Mouse (Mus musculus) heart, embryonic 16.5 days (tissue): ENCODE measurements around the gene Taf8. TPM values are rescaled to one million over a fixed set of nuclear protein-coding genes. Genes with fewer than 3 reads are reported as not detected.

ENCODE experiments used
- ATAC-seq: fragments of 200-750 bp; cut with Nextera tagmentation; replicated peaks from 2 replicates; pipeline ENCODE4 v1.8.0; 2017; ENCODE audit warnings: moderate number of reproducible peaks; ENCODE audit not compliant: insufficient read depth, low FRiP score; ENCODE audit errors: extremely low read depth
- H3K27ac ChIP-seq: fragments of 300-500 bp; sonication (generic); 2 replicates; pipeline ENCODE4 v1.5.1; 2014; ENCODE audit warnings: mild to moderate bottlenecking, low read length, control low read depth, moderate library complexity
- H3K27me3 ChIP-seq: fragments of 300-500 bp; sonication (generic); 2 replicates; pipeline ENCODE4 v1.6.1; 2014; ENCODE audit warnings: low read length, mixed read lengths; ENCODE audit not compliant: control insufficient read depth, insufficient read depth
- H3K36me3 ChIP-seq: fragments of 300-500 bp; sonication (generic); 2 replicates; pipeline ENCODE4 v1.6.1; 2014; ENCODE audit not compliant: control insufficient read depth, insufficient read depth
- H3K4me1 ChIP-seq: fragments of 300-500 bp; sonication (generic); 2 replicates; pipeline ENCODE4 v1.6.1; 2014; ENCODE audit warnings: low read length, mixed read lengths; ENCODE audit not compliant: control insufficient read depth, insufficient read depth
- H3K4me2 ChIP-seq: fragments of 300-500 bp; sonication (generic); 2 replicates; pipeline ENCODE4 v1.6.1; 2014; ENCODE audit warnings: low read depth, mild to moderate bottlenecking, control low read depth, low read length
- H3K4me3 ChIP-seq: fragments of 300-500 bp; sonication (generic); 2 replicates; pipeline ENCODE4 v1.5.1; 2014; ENCODE audit warnings: mild to moderate bottlenecking, control low read depth, low read length
- H3K9ac ChIP-seq: fragments of 300-500 bp; sonication (generic); 2 replicates; pipeline ENCODE4 v1.6.1; 2014; ENCODE audit warnings: low read length, control low read depth
- H3K9me3 ChIP-seq: fragments of 300-500 bp; sonication (generic); replicated peaks from 2 replicates; pipeline ENCODE4 v1.6.1; 2016; ENCODE audit warnings: low read length; ENCODE audit not compliant: control insufficient read depth
- WGBS: fragments of 180-500 bp; shearing (Covaris S2); extraction: QIAGEN DNeasy Blood & Tissue Kit; methylation state at CpG from one replicate; pipeline ENCODE4 v1.1.7; 2014; 5-methylcytosine and 5-hydroxymethylcytosine counted together
- polyA plus RNA-seq: library from polyadenylated mRNA; unstranded; fragments of >200 nt; fragmentation: Nextera tagmentation; extraction: Ambion mirVana; gene quantifications from 2 replicates; pipeline ENCODE4 v1.2.1, GENCODE M21; 2015

Gene Taf8
- polyA plus RNA-seq, 1 experiment from 2014 or later: 20.3 TPM

DNA sequence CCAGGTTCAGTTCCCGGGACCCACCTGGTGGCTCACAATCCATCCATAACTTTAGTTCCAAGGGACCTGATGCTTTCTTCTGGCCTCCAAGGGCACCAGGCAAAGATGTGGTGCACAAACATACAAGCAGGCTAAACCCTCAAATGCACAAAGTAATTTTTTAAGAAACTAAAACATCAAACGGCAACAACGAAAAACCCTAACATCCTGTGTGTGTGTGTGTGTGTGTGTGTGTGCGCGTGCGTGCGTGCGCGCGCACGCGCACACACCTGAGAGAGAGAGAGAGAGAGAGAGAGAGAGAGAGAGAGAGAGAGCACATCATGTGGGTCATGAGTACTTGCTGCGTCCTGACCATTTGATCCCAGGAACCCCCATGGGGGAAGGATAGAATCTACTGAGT is 31.6 kb upstream of the Taf8 start:
- H3K4me3 ChIP-seq: no peak overlapping the region
- no peak overlapping the region for H3K27ac ChIP-seq
- no peaks in the 10 kb centered on the region for H3K36me3 ChIP-seq
- no peak overlapping the region for H3K4me2 ChIP-seq
- H3K9ac ChIP-seq: no peak overlapping the region
- ATAC-seq: no peak
- peaks cover 4% of the 10 kb centered on the region for H3K4me1 ChIP-seq
- 93% methylated on average over 13 of the region's 13 CpGs for WGBS
- no peaks in the 10 kb centered on the region for H3K27me3 ChIP-seq
- no peaks in the 10 kb centered on the region for H3K9me3 ChIP-seq

DNA sequence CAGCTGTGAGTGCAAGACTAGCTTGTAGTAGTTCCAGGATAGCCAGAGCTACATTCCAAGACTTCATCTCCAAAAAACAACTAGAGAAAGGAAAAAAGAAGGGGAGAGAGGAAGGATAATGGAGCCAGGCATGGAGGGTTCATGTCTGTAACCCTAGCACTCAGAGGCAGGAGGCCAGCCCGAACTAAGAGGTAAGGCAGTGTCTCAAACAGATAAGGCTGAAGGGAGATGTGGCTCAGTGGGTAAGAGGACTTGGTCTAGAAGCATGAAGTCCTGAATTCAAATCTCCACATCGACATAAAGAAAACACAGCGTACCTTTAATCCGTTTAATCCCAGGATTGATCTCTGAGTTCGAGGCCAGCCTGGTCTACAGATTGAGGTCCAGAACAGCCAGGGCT is 30.3 kb upstream of the Taf8 start:
- 92% methylated on average over 5 of the region's 5 CpGs for whole genome bisulfite sequencing
- ATAC-seq: no peak
- Histone ChIP-seq H3K27ac (no peak overlapping the region; the same call in 1 of the 2 replicates), H3K9ac (no peak overlapping the region), H3K4me2 (no peak overlapping the region), H3K4me1 (peaks cover 17% of the 10 kb centered on the region), H3K27me3 (no peaks in the 10 kb centered on the region), H3K4me3 (no peak overlapping the region), H3K9me3 (no peaks in the 10 kb centered on the region), H3K36me3 (no peaks in the 10 kb centered on the region)

DNA sequence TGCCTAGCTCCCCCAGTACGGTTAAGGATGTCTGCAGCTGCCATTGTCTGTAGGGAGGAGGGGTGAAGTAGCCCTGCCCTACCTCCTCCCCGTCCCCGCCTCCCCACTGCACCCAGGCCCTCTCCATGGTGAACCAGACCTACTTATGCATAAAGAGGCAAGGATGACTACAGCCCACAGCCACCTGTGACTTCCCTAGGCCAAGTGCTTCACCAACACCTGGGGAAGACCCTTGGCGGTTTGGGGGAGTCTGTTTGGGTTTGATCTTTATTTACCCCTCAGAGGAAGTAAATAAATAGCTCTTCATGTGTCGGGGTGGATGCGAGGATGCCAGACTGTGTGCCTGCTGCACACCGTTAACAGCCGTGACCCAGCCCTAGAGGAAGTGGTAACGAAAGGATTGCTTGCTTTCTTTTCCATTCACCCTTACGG is 29.3 kb upstream of the Taf8 start:
- Histone ChIP-seq H3K27ac (no peak overlapping the region; the same call in 1 of the 2 replicates), H3K36me3 (no peaks in the 10 kb centered on the region), H3K4me1 (peaks cover 27% of the 10 kb centered on the region), H3K27me3 (no peaks in the 10 kb centered on the region), H3K4me3 (no peak overlapping the region), H3K9ac (no peak overlapping the region), H3K4me2 (no peak overlapping the region), H3K9me3 (no peaks in the 10 kb centered on the region)
- ATAC-seq: peak; percentile 43; the same call in 1 of the 2 replicates
- 65% methylated on average over 10 of the region's 10 CpGs for WGBS

DNA sequence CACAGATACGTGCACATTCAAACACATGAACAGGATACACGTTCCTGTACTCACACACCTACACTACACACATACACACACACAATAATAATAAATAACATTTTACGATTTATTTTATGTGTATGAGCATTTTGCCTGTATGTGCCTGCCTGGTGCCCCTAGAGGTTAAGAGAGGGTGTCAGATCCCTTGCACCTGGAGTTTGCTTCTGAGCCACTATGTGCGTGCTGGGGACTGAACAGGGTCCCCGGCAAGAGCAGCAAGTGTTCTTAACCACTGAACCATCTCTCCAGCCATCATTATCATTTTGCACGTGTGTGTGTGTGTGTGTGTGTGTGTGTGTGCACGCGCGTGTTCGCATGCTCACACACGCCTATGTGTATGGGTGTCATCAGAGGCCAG is 27.5 kb upstream of the Taf8 start:
- no peaks in the 10 kb centered on the region for H3K36me3 ChIP-seq
- H3K4me2 ChIP-seq: no peak overlapping the region
- ATAC-seq: no peak
- no peak overlapping the region for H3K4me3 ChIP-seq
- no peaks in the 10 kb centered on the region for H3K9me3 ChIP-seq
- peaks cover 28% of the 10 kb centered on the region for H3K4me1 ChIP-seq
- 89% methylated on average over 11 of the region's 11 CpGs for WGBS
- no peak overlapping the region for H3K9ac ChIP-seq
- H3K27me3 ChIP-seq: no peaks in the 10 kb centered on the region
- no peak overlapping the region for H3K27ac ChIP-seq

DNA sequence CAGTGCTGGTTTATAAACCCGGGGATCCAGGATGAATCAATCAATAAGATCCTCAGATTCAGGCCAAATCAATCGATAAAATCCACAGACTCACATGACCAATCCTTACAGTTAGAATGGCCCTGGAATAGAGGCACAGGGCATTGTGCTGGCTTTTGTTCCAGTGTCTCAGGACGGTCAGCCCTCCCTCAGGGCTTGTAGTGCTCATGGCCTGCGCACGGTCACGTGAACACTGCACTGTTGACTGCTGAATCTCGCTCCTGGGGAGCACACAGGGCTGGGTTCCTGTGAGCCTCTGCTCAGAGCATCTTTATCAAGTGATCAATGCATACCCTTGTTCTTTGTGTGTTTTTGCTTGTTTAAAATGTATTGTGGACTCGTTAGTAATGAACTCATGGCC is 26.8 kb upstream of the Taf8 start:
- Histone ChIP-seq H3K4me2 (no peak overlapping the region), H3K27me3 (no peaks in the 10 kb centered on the region), H3K36me3 (no peaks in the 10 kb centered on the region), H3K9me3 (no peaks in the 10 kb centered on the region), H3K9ac (no peak overlapping the region; the same call in 1 of the 2 replicates), H3K27ac (0 out of 2 replicates have a peak overlapping the region, but pooled peaks have one; percentile 16), H3K4me3 (no peak overlapping the region), H3K4me1 (peaks cover 35% of the 10 kb centered on the region)
- 78% methylated on average over 8 of the region's 8 CpGs for WGBS
- ATAC-seq: no peak

DNA sequence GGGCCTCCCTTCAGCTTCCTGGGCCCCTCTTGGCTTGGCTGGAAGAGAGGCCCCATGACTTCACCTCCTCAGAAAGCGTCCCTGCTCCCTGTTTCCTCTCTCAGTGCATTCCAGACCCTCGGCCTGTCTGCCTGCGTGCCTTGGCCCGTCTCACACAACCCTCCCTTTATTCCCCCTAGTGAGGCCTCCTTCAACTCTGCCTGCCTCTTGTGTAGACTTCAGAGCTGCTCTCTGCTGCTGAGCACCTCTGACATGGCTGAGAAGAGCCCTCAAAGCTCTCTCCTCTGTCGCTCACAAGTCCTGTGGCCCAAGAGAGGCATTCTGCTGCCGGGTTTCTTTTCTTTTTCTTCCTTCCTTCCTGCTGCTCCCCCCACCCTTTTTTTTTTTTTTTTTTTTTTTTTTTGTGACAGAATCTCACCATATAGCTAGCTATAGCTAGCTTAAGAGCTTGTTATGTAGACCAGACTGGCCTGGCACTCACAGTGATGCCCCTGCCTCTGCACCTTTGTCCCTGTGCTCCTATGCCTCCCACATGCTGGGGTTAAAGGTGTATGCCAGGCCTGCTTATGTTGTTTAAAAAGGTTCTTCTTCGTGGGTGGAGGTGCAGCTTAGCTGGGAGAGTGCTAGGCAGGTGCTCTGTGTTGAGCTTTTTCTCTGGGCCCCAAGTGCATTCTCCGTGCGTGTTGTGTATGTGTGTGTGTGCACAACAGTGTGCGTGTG is 25.6 kb upstream of the Taf8 start:
- peak overlapping the region; percentile 30 for H3K4me2 ChIP-seq
- no peaks in the 10 kb centered on the region for H3K9me3 ChIP-seq
- H3K9ac ChIP-seq: peak overlapping the region; percentile 69
- peak overlapping the region; percentile 93 for H3K27ac ChIP-seq
- no peak overlapping the region for H3K4me3 ChIP-seq
- no peaks in the 10 kb centered on the region for H3K36me3 ChIP-seq
- ATAC-seq: peak; percentile 83
- WGBS: 26% methylated on average over 10 of the region's 10 CpGs
- H3K4me1 ChIP-seq: peaks cover 46% of the 10 kb centered on the region
- H3K27me3 ChIP-seq: no peaks in the 10 kb centered on the region

DNA sequence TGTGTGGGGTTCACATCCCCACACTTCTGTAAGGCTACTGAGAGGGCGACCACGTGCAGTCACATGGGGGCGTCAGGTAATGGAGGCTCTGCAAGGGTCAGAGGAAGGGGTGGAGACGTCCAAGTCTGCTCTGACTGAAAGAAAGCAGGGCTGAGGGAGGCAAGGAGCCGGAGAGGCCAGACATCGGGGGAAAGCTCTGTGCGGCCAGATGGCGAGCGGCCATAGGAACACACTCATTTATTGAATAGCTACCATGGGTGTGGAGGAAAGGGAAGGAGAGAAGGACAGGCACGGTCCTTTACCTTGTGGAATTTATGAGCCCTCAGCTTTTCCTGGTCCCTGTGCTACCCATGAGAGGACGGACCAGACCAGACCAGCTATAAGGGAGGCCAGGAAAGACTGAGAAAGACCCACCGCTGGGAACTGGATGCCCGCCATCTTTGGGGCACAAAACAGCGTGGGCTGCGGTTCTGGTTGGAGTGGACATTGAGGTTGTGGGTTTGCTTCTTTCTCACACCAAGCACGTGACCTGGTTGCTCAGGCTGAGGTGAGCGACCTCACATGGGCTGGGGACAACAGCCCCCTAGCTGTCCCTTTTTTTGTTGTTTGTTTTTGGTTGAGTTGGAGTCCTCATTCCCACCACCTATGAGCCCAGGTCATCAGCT is 24.9 kb upstream of the Taf8 start:
- Histone ChIP-seq H3K4me2 (no peak overlapping the region), H3K4me1 (peaks cover 54% of the 10 kb centered on the region), H3K27me3 (no peaks in the 10 kb centered on the region), H3K4me3 (no peak overlapping the region), H3K9me3 (no peaks in the 10 kb centered on the region), H3K36me3 (no peaks in the 10 kb centered on the region), H3K27ac (peak overlapping the region; percentile 93), H3K9ac (peak overlapping the region; percentile 69)
- ATAC-seq: no peak
- 75% methylated on average over 17 of the region's 17 CpGs for WGBS

DNA sequence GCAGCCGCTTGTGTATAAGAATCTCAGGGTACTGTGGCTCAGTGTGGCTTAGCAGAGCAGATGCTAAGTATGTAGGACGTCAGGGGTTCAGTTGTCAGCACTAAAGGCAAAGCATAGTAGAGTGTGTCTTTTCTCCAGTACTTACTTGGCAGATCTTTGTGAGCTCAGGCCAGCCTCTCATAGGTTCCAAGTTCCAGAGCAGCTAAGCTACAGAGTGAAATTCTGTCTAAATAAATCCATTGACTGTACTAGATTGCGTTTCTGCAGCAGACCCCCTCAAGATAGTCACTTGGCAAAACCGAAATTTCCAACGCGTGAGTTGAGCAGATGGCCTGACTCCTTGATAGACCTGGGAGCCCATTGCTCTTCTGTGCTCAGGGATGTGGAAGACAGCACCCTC is 22.9 kb upstream of the Taf8 start:
- Histone ChIP-seq H3K27me3 (no peaks in the 10 kb centered on the region), H3K9ac (no peak overlapping the region), H3K9me3 (no peaks in the 10 kb centered on the region), H3K4me1 (peaks cover 66% of the 10 kb centered on the region), H3K4me3 (no peak overlapping the region), H3K27ac (peak overlapping the region; percentile 41; the same call in 1 of the 2 replicates), H3K36me3 (no peaks in the 10 kb centered on the region), H3K4me2 (no peak overlapping the region)
- 76% methylated on average over 6 of the region's 6 CpGs for WGBS
- no peak for ATAC-seq

DNA sequence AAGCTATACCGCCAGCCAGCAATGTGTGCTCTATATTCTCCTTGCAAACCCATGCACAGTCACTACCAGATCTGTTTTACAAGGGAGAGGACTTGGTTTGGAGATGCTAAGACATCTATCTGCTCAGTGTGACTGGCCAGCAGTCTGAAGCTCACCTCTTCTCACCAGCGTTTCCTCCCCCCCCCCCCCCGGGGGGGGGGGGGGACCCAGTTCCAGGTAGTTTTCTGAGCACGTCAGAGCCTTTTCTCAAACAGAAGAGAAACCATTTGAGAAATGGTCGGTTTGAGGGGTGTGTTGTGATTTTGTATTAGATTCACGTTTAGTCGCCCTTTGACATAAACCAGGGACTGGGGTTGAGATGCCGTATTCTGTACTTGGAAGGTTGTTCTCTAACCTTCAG is 22.0 kb upstream of the Taf8 start:
- H3K4me1 ChIP-seq: peaks cover 71% of the 10 kb centered on the region
- H3K4me3 ChIP-seq: no peak overlapping the region
- ATAC-seq: no peak
- H3K27ac ChIP-seq: no peak overlapping the region
- H3K36me3 ChIP-seq: no peaks in the 10 kb centered on the region
- no peak overlapping the region for H3K4me2 ChIP-seq
- H3K27me3 ChIP-seq: no peaks in the 10 kb centered on the region
- 61% methylated on average over 8 of the region's 8 CpGs for WGBS
- H3K9me3 ChIP-seq: no peaks in the 10 kb centered on the region
- H3K9ac ChIP-seq: no peak overlapping the region
